Mouse (Mus musculus) testis, postnatal 14 days (tissue): ENCODE results near the gene Mapk1ip1l.

Source experiments
- DNase-seq: peaks from one replicate; pipeline ENCODE4 v3.0.0; 2021; ENCODE audit warnings: low spot score

Gene Mapk1ip1l

DNA sequence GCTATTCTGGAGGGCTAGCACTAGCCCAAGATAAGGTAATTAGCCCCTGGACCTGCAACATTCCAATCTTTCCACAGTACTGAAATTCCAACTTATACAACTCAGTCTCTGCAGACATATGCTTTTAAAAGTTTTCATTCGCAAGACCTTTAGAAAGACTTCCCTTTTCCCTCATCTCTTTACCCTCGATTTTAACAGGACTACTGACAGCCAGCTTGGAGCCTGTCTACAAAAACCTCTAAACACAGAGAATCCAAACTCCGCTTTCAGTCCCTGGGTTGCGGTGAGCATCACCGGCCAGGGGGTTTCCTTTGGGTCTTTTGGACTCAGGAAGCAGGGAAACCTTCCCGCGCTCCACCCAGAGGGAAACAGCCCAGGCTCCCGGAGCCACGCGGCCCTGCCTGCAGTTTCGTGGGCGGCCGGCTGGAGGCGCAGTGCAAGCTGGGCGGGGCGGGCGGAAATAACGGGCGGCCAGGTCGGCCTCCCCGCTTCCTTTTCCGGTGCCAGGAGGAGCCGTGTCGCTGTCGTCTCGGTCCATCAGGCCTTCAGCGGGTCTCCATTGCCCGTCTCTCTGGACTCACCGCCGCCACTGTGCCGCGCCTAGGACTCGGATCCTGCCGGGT is at the start of gene Mapk1ip1l:
TSS of gene Mapk1ip1l (plus strand) at position 482 of the 623 bp plus-strand sequence.
- peak; percentile 90 for DNase-seq

DNA sequence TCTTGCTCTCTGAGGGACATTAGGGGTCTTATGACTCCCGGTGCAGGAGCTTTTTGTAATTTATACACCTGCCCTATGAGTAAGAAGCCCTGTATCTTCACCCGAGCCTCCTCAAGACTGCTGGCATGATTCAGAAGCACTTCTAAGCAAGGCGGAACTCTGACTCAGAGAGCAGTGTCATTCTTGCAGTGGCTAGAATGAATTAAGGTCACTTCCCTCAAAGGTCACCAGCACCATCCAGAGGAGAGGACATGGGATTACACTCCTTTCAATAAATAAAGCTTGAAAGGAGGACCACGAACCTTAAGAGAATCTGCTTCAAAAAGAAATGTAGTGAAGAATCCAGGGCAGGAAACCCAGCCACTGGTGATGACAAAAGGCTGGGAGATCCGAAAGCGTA is 48.2 kb upstream of the Mapk1ip1l start:
- DNase-seq: no peak

DNA sequence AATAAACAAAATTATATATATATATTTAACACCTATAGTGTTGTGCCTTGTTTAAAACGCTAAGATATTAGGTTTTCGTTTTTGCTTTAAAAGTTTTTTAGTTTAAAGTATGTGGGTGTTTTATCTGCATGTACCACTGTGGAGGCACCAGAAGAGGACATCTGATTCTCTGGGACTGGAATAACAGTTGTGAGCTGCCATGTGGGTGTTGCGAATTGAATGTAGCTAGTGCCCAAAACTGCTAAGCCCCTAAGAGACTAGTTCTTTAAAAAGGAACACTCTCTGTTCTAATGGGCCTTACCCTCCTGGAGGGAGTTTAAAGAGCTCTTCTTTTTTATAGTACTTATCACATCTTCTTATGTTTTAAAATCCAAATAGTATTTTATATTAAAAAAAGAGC is 33.2 kb upstream of the Mapk1ip1l start:
- no peak for DNase-seq

DNA sequence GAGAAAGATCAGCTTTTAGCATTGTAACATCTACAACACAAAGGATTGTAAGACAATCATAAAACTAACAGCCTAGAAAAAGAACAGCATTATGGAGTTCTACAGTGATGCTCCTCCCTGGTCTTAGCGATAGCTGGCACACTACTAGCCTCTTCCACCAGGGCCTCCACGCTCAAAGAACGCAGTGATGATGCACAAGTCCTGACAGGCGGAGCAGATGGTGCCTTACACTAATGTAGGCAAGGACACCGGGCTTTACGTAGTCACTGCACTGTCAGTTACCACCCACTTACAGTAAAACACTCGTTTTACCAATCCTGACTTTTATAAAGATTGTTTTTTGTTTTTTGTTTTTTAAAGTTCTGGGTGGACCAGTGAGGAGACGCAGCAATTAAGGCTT is 32.2 kb upstream of the Mapk1ip1l start:
- DNase-seq: no peak

DNA sequence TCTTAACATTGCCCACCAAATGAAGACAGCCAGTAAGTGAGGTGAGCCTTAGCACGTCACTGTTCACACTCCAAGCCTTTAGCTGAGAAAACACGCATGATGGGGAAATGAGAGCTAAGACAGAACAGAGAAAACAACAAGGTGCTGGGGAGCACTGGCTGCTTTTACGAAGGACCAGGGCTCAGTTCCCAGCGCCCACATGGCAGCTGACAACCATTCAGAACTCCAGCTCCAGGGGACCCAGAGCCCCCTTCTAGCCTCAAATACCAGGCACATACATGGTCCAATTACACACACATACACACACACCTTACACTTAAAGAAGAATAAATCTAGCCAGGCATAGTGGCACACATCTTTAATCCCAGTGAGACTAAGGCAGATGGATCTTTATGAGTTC is 29.0 kb upstream of the Mapk1ip1l start:
- DNase-seq: no peak

DNA sequence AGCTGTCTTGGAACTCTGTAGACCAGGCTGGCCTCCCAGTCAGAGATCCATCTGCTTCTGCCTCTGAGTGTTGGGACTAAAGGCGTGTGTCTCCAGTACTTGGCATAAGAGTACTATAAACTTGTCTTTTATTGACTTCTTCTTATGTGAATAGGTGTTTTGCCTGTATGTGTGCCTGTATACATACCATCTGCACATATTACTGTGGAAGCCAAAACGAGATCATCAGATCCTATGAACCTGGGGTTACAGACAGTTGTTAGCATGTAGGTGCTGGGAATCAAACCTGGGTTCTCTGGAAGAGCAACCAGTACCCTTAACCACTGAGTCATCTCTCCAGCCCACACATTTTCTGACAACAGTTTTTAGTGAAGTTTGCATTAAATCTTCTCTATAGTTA is 28.4 kb upstream of the Mapk1ip1l start:
- no peak for DNase-seq

DNA sequence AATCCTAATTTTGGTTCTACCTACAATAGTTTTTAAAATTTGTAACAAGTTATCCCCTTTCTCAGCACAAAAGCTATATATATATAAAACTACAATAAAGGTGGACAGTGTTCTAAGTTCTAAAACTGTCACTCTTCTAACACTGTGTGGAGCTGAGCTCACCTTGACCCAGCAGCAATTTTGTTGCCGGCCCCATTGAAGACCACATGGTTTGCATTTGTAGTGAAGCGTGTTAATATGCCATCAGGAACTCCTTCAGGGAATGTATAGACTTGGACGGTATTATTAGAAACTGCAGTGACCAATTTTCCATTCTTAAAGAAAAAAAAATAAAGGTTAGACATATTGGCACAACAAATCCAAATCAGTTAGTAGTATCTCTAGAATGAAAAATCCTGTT is 24.3 kb upstream of the Mapk1ip1l start:
- DNase-seq: no peak

DNA sequence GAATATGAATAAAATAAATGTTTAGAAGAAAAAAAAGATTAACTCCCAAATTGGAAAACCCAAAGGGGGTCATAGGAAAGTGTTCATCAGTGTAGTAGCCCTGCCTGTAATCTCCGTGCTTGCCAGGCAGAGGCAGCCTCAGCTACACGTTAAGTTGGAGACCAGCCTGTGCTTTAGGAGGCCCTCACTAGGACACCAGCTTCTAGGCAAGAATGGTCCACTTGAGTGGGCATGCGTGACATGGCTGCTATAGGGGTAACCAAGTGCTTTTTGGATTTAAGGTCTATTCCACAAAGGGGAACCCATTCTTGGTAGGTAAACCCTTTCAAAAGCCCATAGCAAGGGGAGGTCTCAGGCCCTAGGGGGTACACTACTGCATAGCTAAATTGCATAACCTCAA is 22.6 kb upstream of the Mapk1ip1l start:
- no peak for DNase-seq

DNA sequence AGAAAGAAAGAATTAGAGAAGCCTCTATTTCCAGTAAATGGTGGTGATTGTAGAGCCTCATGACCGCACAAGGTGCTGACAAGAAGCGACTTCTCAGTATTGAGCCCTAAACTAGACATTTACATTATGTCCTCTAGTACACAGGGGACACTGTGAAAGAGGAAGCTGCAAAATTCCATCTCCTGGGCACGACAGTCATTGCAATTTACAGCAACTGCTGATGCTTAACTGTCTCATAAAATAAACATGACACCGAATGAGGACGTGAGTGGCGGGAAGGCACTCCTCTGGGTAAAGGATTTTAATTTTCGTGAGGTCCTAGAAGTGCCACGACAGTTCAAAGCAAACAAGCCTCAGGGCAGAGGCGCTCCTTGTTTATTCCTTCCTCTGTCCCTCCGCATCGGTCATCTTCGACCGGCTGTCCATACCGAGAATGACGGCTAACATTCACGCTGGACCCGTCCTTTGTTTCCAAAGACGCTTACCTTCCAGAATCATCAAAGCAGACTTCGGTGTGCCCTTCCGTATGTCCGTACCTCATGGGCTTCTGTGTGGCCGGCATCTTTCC is 21.9 kb upstream of the Mapk1ip1l start:
- no peak for DNase-seq

DNA sequence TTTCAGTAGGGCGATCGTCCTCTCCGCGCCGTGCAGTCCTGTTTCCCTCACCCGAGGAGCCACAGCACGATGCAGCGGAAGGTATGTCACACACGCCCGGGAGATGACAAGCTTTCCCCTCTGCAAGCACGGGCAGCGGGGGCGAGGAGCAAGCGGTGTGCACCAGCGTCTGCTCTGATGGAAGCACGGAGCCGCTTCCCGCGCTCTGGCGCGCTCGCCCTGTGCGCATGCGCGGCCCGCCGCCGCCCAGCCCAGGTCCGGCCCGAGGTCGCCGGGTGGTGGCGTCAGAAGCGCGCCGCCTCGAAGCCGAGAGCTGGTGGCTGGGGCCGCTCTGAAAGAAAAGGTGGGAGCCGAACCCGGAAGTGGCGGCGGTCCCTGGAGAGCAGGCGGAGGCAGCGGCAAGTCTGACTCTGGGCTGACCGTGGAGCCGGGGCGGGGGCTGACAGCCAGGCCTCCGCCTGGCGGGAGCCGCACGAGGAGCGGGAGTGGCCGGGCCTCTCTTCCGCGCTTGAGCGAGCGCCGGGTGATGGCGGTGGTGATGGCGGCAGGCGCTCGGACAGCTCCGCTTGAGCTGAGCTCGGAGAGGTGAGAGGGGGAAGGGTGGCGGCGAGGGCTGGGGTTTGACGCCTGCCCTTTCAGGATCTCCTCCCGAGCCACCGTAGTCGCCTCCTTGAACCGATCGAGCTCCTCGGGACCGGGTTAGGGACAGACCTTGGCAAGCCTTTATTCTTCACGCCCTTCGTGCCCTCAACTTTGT is 21.3 kb upstream of the Mapk1ip1l start, which contains the start of the genes Wdhd1 and Socs4:
TSS of gene Wdhd1 (minus strand) at position 221 of the 757 bp plus-strand sequence.
TSS of gene Socs4 (plus strand) at position 295 of the 757 bp plus-strand sequence.
- peak; percentile 97 for DNase-seq

DNA sequence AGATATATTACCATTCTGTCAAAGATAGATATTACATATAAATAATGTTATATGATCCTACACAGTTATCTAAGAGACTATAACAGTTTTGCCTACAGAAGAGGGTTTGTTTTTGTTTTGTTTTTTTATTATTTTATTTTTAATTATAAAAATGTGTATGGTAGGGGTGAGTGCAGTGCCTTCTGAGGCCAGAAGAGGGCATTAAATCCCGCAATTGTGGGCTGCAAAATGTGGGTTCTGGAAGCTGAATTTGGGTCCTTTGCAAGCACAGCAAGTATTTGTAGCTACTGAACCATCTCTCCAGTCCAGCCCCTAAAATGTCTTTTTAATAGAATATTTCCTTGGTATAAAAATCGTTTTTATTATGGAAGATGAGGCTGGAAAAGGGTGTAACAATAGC is 19.0 kb upstream of the Mapk1ip1l start:
- DNase-seq: no peak

DNA sequence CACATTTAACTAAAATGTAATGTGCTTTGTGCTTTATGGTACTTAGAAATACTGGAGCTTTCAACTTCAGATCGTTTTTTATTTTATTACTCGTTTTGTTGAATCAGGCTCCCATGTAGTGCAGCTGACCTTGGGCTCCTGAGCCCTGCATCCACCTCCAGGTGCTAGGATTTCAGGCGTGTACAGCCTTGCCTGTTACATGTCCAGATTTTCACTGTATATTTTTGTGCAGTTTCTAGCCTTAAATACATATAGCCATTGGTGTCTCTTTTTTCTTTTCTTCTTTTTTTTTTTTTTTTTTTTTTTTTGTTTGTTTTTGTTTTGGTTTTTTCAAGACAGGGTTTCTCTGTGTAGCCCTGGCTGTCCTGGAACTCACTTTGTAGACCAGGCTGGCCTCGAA is 16.5 kb upstream of the Mapk1ip1l start:
- DNase-seq: no peak

DNA sequence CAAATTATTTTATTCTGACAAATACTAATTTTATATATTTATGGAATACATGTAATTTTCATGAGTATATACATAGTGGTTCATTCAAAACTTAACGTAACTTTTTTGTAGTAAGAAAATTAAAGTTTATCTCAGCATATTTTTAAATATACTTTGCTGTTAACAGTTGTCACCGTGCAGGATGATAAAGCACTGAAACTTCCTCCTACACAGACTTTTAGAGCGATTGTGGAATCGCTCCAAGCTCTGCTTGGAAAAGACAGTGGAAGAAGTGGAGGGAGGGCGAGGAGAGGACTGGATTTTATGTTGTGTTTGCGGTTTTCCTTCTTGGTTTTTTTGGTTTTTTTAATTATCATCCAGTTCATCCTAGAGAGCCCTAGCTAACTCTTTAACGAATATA is 14.5 kb upstream of the Mapk1ip1l start:
- DNase-seq: no peak

DNA sequence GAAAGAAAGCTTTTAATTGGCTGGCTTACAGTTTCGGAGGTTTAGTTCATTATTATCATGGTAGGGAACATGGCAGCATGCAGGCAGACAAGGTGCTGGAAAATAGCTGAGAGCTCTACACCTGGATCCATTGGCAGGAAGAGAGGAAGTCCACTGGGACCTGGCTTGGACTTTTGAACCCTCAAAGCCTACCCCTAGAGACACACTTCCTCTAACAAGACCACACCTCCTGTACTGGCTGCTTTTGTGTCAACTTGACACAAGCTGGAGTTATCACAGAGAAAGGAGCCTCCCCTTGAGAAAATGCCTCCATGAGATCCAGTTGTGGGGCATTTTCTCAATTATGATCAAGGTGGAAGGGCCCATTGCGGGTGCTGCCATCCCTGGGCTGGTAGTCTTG is 12.8 kb upstream of the Mapk1ip1l start:
- DNase-seq: no peak

DNA sequence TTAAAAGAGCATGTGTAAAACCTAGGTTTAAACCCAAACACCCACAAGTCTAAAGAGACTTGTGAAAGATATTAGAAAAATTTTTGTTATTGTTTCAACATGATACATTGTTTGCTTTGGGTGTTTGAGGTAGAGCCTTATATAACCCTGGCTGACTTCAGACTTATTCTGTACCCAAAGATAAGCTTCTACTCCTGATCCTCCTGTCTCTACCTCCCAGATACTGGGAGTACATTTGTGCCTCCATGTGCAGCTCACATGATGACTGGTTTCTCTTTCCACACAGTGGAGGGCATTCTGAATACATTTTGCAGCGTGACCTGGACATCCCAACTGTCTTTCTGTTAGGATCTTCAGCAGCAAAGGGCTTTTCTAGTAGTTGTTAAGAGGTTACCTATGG is 11.9 kb upstream of the Mapk1ip1l start:
- no peak for DNase-seq

DNA sequence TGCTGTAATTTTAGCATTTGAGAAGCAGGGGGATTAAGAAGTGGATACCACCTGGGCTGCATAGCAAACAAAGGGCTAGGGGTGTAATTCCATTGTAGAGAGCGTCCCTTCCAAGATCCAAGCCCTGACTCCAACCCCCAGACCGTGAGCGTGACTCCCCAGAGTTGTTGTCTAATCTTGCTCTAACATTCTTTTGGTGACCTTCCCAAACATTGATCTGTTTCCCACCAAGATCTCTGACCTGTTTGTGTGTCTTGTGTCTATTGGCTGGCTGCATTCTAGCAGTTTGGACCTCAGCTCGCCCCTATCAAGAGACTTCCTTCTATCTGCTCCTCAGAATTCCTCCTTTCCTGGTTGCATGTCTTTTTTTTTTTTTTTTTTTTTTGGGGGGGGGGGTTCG is 11.0 kb upstream of the Mapk1ip1l start:
- no peak for DNase-seq

DNA sequence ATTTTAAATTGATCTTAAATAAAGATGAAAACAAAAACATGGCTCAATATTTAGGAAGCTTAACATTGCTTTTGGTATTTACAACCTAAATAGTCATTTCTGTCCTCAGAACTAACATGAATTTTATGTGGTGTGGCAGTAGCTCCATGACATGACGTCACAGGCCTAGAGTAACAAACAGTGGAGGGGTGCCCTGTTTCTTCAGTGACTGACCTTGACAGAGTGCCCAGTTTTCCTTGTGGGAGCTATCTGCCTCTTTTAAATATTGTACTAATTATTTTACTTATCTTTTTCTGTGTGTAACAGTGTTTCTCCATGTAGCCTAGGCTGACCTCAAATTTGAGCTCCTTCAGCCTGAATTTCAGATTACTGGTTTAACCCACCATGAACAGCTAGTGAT is 6.3 kb upstream of the Mapk1ip1l start:
- DNase-seq: peak; percentile 70

DNA sequence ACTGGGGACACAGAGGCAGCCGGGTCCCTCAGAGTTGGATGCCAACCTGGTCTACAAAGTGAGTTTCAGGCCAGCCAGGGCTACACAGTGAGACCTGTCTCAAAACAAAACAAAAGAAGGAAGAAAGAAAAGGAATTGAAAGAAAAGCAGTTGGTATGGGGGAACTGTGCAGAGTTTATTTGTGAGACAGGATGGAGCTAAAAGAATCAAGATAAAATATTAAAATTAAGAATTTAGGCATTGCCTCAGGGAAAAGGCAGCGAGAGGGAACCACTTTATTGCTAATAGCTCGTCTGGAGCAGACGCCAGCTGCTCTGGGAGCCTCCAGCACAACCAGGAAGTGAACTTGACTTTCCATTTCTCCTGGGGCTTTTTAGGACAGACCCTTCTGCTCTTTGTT is 3.9 kb upstream of the Mapk1ip1l start:
- no peak for DNase-seq

DNA sequence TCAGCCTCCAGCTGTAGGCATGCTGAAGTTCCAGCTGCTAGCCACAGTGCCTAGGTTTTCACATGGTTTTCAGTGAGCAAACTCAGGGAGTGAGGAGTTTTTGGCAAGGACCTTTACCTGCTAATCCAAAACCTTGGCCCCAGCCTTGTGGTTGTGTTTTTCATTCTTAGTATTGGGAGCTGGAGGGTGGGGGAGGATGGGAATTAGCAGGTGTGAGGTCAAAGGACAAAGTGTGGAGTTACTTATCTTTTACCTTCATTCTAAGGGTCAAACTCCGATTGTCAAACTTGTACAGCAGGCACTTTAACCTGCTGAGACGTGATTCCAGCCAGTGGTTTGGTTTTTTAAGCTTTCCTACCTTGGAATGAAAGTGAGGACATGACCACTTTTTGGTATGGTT is 1.8 kb upstream of the Mapk1ip1l start:
- no peak for DNase-seq

DNA sequence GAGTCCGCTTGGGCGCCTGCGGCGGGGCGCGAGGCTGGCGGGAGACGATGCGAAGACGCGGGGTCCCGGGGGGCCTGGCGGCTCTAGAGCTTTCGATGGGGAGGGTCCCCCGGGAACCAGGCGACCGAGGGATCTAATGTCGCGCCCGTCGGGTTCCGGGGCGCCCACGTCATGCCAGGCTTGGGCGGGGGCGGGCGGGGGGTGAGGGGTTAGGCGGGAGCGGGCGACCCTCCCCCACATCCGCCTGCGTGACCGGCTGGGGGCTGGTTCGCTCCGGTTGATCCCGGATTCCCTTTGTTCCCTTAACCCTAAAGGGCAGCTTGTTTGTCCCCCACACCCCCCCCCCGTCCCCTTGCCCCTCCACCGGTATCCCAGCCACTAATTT is 334 bp downstream of the Mapk1ip1l start:
- DNase-seq: no peak

DNA sequence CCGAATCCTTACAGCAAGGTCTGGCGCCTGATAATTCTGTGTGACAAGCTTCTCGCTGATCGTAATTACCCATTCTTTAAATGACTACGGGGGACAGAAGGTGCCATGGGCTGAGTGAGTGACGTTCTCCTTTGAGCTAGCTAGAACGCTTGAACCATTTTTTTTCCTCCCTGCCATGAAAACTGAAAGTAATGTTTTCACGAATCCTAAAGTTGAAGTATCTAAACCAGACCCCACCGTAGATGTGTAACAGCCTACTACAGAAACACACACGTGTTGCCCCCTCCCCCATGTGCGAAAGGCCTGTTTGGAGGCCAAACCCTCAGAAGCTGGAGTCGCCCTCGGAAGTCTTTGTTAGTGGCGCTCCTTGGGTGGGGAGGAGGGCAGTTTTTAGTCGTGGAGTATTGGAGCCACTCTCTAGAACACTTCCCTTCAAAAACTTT is 774 bp downstream of the Mapk1ip1l start:
- DNase-seq: peak; percentile 45

DNA sequence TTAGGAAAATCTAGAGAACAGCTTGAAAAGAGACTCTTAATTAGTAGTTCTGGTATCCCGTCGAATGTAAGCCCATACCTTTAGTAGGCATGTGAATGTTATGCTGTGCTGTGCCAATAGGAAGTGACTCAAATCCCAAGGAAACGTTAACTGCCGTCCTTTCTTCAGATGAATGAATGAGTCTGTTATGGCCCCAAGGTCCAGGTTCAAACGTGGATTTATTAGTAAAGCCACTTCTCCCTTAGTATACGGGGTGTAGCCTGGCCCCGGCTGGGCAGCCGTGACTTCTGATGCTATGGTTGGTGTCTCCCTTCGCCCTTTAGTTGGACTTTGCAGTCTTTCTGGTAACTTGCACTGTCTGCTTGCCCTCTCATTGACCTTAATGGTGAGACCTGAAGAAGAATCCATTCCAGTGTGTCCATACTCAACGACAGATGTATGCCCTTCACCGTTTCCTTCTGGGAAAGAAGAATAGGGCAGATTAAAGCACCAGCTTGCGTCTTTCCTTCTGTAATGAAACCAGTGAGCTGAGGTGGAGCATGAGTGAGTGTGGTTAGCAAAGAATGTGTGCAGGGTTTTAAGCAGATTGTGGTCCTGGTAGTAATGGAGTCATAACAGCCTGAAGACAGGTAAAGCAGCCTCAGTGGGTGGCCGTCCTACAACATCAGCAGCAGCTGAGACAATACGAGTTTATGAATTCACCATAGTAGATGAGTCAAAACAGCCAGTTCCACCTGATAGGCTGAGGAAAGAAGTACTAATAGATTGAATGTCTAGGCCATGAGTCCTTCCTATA is 5.0 kb downstream of the Mapk1ip1l start:
- no peak for DNase-seq
